Mouse (Mus musculus): ENCODE measurements at regions not wholly inside any gene's neighbourhood (a gene's known extent, or its start where the extent isn't known, plus 50 kb on each side); places are given as distances from the start of the nearest gene placed in this dataset.

DNA sequence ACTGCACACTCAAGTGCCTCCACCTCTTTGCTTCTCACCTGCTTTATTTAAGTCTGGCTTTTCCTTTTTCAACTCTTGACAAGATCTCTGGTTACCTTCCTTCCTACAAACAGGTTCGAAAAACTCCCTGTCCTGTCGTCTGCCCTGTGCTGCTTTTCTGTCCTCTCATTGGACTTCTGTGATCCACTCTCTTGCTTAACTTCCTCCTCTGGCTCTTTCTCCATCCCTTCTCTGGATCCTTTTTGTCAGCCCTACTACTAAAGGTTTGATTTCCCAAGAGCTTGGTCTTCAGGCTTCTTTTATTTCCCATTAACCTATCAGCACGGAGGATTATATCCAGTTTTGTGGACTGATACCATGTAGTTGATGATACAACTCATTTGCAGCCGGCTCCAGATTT, 149.8 kb downstream of the Satb1 start:
- no peak for DNase-seq (ENCODE audit: low read depth, low spot score)

DNA sequence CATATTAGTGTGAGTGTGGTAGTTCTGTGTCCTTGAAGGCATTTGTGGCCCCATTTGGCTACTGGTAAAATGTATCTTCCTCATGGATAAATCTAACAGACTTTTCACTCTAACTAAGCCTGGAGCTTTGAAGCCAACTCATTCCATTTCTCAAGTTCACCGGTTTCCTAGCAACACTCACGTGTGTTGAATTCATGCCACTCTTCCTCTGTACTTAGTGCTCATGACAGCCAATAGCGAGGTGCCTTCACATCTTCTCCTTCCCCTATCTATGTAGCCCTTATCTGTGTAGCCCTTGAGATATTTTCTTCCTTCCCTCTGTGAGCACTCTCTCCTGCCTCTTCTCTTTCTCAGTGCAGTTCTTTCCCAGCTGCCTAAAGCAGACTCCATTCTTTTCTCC, 150.7 kb downstream of the Satb1 start:
- no peak for DNase-seq (ENCODE audit: low read depth, low spot score)

DNA sequence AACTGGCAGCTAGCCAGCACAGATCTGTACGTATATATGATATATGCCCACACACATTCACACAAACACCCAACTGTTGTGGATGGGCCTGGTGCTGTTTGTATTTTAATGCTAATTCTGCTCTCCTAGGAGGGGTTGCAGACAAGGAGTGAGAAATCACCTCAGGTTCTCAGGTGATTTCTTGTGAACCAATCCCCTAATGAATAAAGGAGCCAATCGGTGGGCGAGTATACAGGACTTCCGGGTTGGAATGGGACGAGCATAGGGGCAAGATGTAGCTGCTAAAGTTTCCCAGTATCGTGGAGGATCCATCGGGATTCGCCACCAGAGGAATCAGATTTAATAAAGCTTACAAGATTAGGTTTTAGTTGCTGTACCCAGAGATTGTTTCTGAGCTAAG, 155.6 kb downstream of the Satb1 start:
- no peak for DNase-seq (ENCODE audit: low read depth, low spot score)

DNA sequence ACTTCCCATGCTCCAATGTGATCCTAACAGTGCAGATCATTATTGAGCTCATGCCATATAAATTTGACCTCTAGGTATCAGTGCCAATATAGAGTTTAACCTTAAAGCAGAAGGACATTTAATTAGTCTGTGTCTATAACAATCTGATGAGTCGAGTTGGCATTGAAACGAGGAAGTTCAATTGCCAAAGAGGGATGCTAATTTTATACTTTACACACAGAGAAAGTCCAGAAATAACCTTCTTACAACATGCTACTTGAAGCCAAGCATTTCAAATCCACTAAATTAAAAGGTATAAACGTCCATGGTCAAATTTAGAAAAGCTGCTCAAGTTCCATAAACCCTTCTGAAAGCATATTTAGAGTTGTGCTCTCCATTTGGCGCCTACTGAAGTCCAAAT, 174.7 kb downstream of the Satb1 start:
- DNase-seq (ENCODE audit: low read depth, low spot score): peak; percentile 29

DNA sequence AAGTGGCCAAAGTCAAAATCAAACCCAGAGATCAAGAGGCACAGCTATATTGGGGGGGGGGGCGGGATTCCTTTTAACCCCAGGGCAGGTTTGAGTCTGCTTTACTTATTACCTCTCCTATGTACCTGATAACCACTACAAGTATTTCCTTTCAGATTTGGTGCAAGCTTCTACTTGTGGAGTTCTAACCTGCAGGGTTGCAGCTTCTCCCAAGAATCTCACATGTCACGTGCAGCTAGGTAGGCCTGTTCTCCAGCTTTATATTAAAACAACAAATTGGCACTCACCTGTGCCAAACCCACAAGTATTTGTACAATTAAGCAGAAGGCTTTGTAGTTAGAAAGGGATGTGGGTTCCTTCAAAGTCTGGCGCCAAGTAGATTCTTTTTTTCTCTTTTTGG, 179.2 kb downstream of the Satb1 start:
- no peak for DNase-seq (ENCODE audit: low read depth, low spot score)

DNA sequence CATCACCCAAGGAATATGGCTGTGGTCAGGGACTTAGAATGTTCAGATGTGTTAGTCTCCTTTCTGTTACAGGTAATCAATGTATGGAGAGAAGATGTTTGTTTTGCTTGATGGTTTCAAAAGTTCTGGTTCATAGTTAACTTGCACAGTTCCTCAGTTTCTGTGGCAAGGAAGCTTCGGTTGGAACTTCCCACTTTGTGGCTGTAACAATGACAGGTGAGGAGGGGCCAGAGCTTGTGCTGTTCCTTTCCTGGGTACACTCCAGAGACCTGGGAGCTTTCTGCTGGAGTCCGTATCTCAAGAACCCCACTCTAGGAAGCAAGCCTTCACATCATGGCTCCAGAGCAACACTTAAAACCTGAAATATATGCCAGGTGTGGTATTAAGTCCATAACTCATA, 181.2 kb downstream of the Satb1 start:
- no peak for DNase-seq (ENCODE audit: low read depth, low spot score)

DNA sequence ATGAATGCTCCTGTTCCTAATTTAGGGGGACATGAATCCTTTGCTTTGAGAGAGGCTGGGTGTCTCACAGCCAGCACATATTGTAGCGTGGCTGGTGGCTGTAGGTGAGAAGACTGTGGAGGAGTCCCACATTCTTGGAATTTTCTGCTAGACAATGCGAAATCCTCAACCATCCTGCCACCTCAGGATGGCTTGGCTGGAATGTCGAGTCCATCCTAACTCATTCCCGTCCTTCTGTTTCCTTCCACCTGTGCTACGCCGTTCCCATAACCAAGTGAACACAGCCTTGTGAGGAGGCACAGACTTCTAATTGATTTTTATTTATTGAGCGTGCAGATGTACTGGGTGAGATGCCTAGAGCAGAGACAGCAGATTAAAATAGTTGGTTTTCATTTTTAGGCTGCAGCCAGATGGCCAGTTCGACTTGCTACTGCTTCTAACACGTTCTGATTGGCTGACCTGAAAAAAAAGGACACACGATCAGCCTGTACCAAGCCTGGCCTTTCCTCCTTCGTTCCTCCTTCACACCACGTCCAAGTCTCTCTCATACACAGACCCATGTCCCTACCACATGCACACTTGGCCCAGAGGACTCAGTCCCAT, 183.8 kb downstream of the Satb1 start:
- peak; percentile 64 for DNase-seq (ENCODE audit: low read depth, low spot score)

DNA sequence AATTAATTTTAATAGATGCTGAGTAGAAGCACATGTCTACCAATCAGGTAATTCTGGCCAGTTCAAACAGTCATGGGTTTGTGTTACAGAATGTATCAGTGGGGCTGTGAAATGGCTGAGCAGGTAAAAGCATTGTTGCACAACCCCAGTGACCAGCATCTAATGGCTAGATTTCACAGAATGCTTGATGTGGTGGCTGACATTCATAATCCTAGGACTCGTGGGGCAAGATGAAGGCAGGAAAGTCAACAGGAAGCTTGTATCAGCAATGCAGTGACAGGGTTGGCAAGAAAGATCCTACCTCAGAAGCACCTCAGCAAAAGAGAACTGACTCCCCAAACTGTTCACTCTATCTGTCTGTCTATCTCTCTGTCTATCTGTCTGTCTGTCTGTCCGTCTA, 186.7 kb downstream of the Satb1 start:
- no peak for DNase-seq (ENCODE audit: low read depth, low spot score)

DNA sequence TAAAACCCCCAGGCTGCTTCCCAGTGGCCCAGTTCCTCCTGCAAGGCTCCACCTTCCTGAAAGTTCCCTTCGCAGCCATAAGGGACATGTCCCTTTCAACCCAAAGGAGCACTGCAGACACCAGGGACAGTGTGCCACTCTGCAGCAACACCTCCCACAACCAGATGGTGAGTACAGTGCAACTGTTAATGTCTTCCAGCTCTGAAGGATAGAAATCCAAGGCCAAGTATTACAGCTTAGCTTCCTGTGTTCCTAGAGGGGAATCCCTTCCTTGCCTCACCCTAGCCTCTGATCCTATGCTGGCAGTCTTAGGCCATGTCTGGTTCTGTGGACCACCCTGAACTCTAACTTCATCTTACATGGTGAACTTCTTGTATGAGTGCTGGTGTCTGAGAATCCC, 187.2 kb downstream of the Satb1 start:
- peak; percentile 40 for DNase-seq (ENCODE audit: low read depth, low spot score)

DNA sequence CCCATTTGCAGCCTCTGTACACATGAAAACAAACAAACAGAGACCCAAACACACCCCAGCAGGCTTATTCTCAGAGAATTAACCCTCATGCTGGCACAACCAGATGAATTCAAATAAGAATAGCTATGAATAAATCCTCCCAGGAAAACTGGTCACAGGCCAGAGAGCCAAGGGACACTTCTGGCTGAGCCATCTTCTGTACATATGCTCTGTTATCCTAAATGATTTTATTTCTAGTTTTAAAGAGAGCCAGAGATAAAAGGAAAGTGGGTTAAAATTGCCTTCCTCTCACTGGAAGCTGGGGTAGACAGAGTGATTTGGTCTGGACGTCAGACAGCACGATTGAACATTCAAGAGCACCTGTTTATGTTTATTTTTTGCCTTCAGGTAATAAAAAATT, 190.4 kb downstream of the Satb1 start:
- no peak for DNase-seq (ENCODE audit: low read depth, low spot score)

DNA sequence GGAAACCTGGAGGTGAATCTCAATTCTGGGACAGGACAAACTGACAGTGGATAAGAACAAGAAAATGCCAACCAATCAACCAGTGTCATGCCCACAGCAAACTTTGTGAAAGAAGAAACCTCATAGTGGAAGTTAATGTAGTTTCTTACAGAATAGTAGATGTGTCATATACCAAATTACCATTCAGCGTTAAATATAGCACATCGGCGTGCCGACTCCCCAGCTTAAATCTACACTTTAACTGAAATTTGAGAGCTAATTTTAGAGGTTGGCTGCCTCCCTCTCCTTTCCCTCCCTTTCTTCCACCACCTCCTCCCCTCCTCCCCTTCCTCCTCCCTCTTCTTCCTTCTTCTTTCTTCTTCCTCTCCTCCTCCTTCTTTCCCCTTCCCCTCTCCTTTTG, 197.2 kb downstream of the Satb1 start:
- peak; percentile 32 for DNase-seq (ENCODE audit: low read depth, low spot score)

DNA sequence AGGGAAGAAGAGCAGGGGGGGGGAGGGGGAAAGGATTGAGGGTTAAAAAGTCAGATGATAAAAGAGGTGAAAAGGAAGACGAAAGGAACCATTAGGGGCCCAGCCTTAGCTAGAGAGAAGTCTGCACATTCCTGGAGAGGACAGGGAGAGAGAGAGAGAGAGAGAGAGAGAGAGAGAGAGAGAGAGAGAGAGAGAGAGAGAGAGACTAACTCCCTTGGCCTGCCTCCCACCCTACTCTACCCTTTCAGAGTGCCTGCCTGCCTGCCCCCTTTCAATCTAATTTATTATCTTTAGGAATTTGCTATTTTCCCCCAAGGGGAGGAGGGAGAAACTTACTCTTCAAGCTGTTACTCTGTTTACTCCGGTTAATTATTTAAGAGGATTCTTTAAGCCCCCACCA, 201.5 kb downstream of the Satb1 start:
- no peak for DNase-seq (ENCODE audit: low read depth, low spot score)

DNA sequence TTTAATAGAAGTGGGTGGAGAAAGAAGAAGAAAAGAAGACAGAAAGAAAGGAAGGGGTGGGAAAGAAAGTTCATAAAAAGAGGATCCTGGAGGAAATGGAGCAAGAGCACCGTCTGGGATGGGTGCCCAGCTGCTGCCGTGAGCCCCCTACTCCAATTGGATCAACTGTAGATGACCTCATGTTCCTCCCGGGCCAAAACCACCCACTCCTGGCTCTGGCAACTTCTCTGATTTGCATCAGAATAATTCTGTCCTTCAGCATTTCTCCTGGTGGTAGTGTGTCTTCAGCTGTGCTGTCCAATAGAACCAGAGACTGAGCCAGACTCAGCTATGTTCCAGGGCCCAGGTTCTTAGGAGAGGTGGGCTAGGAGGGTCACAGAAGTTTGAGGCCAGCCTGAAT, 212.6 kb downstream of the Satb1 start:
- no peak for DNase-seq (ENCODE audit: low read depth, low spot score)

DNA sequence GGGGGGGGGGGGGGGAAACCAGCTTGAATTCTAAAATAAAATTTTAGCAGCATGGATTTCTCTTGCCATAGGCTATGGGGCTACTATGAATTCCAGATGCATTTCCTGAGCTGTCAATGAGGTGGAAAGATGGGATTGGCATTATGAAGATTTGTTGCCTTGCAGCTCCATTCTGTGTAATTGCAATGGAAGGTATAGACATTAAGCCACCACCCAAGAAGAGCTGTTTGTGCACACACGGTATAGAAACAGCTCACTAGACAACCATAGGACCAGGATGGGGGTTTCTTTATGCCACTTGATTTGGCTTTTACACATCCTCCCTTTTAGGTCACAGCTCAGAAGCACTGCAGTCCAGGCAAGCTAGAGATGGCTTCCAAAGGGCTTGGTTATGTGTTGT, 247.8 kb downstream of the Satb1 start:
- no peak for DNase-seq (ENCODE audit: low read depth, low spot score)

DNA sequence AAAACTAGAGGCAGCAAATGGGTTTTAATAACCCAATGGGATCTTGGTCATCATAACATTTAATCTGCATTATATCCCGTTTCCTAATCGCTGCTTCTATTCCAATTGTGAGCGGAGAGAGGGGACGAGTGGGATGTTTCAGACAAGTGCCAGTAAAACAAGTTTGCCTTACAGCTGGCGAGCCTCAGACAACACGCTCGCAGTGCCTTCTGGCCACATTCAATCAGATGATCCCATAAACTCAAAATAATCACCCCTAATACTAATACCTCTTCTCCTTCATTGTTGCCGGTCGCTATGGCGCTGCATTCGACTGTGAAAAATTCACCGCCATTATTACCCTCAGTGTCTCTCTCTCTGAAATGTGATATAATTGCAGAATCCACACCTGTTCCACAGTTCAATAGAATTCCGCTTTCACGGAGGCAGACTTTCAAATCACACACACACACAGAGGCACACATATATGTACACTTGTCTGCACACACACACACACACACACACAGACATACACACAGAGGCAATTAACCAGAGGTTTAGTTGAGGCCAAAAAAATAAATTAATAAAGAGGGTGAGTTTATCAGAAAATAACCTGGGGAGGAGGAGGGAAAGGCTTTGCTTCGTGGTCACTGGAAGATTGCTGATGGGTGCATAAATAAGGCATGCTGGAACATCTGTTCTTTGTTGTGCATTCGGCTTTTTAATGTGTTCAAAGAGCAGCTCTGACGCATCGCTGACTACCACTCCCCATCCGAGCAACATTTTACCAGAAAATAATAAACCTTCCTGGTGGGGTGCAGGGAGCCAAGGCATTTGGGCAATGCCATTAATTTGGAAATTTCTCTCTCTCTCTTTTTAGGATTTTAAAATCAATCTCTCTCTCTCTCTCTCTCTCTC, 248.9 kb downstream of the Satb1 start:
- DNase-seq (ENCODE audit: low read depth, low spot score): no peak

DNA sequence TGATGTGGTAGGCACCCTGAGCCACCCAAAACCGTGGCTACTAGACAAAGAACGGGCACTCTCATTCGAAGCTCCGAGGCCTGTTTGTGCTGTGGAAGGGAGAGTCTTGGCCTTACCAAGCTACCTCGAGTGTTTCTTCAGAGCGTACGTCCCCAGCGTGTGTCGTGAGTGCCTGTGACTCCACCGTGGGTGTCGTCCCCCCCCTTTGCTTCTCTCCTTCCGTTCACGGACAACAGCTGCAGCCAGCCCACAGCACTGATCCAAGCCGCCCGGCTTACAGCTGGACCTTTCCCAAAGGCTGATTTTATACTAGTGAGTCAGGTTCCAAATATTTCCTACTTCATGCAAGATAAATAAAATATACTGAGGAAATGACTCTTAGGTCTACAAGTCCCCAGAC, 249.8 kb downstream of the Satb1 start:
- no peak for DNase-seq (ENCODE audit: low read depth, low spot score)

DNA sequence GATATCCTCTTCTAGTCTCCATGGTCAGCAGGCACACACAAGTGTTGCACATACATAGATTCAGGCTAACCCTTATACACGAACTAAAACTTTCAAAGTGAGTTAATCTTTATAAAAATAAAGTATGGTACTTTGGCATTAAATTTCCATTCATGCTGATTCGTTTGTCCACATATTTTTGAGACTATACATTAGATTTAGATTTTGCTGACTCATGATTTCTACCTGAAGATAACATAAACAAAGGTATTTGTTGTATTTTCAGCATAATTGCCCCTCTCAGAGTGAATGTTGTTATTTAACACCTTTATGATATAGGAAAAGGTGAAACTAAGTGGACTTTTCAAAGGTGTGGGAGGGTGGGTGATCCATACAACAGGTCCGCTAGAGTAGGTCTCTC, 277.2 kb downstream of the Satb1 start:
- no peak for DNase-seq (ENCODE audit: low read depth, low spot score)

DNA sequence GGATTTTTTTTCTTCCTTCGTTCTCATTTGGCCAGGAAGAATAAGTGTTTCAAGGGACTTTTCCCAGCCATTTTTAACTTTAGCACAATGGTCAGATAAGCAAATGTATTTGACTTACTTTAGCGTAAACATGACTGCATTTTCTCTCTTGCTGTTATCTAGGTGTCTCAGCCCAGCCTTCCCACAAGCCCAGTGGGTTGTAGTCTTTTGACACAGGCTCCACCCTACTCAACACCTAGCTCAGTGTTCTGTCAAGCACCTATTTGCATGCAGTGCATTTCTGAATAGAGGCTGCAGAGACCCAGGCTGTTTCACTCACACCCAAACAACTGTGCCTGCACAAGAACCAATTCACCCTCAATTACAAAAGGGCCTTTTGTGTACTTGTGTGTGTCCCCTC, 278.6 kb downstream of the Satb1 start:
- no peak for DNase-seq (ENCODE audit: low read depth, low spot score)

DNA sequence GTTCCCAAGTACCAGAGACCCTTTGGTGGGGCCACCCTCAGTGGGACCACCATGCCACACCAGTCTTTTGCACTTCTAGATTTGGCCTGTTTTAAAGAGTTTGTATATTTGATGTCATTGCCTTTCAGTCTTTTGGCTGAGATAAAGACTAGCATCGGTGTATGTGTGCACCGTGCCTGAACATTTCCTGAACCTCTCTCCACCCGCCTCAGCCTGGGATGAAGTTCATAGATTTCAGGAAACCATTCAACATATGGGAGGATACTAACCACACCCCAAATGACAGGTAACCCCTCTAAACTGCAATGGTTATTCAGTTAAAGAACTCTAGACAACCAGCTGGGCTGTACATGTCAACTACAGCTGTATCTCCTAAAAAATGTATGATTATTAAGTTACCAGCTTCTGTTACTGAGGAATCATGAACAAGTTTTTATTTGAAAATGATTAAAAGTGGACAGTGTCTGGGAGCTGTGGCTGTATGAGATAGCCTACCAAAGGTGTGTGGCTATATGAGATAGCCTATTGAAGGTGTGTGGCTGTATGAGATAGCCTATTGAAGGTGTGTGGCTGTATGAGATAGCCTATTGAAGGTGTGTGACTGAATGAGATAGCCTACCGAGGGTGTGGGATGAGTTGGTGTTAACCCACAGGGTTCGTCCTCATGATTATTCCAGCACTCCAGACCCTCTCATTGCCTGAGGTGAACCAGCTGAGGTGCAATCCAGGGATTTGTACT, 280.6 kb downstream of the Satb1 start:
- no peak for DNase-seq (ENCODE audit: low read depth, low spot score)

DNA sequence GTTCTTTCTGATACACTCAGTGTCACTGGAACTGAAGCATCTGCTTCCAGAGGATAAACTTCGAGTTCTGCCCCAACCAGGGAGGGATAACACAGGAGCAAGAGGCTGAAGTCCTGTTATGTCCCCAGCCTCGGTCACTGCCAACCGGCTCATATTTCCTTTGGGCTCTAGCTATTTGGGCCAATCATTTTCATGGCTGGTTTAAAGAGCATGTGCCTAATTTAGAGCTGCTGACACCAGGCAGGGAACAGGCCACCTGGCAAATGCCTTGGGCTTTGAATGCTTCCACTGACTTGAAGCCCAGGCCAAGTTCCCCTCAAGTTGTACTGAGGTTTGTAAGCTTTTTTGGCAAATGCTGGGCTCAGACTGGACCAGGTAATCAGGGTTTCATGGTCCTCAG, 286.1 kb downstream of the Satb1 start:
- DNase-seq (ENCODE audit: low read depth, low spot score): no peak

DNA sequence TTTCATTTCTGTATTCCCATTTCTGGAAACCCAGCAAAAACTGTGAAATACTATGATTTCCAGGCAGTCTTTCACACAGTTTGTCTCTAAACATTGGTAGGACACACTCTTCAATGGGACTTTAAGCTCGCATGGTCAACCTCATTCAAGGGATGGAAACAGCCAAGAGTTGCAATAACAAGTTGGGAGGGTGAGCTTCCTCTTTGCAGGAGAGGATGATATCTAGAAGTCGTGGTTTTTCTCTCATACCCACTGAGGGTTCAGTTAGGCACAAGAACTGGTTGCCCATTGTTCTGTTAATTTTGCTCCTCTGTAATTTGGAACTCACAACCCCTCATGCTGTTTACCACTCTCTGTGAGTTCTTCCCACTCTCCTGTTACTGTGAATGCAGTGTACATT, 290.5 kb downstream of the Satb1 start:
- DNase-seq (ENCODE audit: low read depth, low spot score): no peak

DNA sequence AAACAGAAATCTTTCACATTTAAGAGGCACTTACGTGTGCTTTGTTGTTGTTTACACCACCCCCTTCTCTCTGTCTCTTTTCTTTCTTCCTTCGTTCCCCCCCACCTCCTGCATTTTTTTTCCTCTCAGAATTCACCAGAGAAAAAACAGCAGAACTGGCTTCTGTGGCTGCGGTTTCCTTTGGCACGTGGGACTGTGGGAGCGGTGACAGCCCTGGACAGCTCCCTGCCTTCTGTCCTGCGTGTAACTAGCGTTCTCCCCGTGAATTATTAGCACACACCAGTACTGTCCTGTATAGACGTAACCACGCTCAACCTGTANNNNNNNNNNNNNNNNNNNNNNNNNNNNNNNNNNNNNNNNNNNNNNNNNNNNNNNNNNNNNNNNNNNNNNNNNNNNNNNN, 298.4 kb downstream of the Satb1 start:
- DNase-seq (ENCODE audit: low read depth, low spot score): no peak

DNA sequence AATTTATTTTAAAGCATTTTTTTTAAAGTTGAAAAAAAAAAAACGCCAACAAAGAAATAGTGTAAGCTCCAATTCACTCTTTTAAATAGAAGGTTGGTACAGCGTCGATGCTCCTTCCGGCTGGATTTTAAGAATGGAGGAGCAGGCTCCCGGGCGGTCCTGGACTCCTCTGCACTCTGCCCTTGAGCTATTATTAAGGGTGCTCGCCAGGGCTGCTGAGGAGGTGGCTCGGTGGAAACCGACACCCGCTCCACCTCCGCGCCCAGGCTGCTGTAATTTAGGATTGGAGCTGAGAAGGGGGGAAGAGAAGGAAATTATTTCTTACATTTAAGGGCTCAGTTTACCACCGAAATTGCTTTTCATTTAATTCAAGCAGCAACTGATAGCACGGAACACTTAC, 298.8 kb downstream of the Satb1 start:
- DNase-seq (ENCODE audit: low read depth, low spot score): no peak
